Mouse (Mus musculus) stomach, embryonic 16.5 days (tissue): ENCODE measurements around the gene BC030867. TPM values are rescaled to one million over a fixed set of nuclear protein-coding genes. Genes with fewer than 3 reads are reported as not detected.
"Not testable (repeated sequence)": the region's sequence is repeated elsewhere in the genome, so short reads cannot be mapped to it uniquely, and the experiment has no call there.

Experiments
- ATAC-seq: fragments of 200-750 bp; cut with Nextera tagmentation; 2 replicates; pipeline ENCODE4 v1.8.0; 2017; ENCODE audit warnings: moderate number of reproducible peaks, moderate TSS enrichment; ENCODE audit not compliant: insufficient read depth, low FRiP score
- H3K27ac ChIP-seq: fragments of 300-500 bp; sonication (generic); 2 replicates; pipeline ENCODE4 v1.5.1; 2014; ENCODE audit warnings: low read length
- H3K27me3 ChIP-seq: fragments of 300-500 bp; sonication (generic); 2 replicates; pipeline ENCODE4 v1.6.1; 2014; ENCODE audit warnings: low read length, control low read depth, mixed read lengths; ENCODE audit not compliant: control insufficient read depth, insufficient read depth
- H3K36me3 ChIP-seq: fragments of 300-500 bp; sonication (generic); 2 replicates; pipeline ENCODE4 v1.6.1; 2014; ENCODE audit warnings: low read length; ENCODE audit not compliant: control insufficient read depth, insufficient read depth
- H3K4me1 ChIP-seq: fragments of 300-500 bp; sonication (generic); 2 replicates; pipeline ENCODE4 v1.6.1; 2014; ENCODE audit warnings: low read length, control low read depth, mixed read lengths; ENCODE audit not compliant: control insufficient read depth, insufficient read depth
- H3K4me2 ChIP-seq: fragments of 300-500 bp; sonication (generic); 2 replicates; pipeline ENCODE4 v1.6.1; 2014; ENCODE audit warnings: low read depth, low read length, mixed read lengths
- H3K4me3 ChIP-seq: fragments of 300-500 bp; sonication (generic); replicated peaks from 2 replicates; pipeline ENCODE4 v1.5.1; 2014; ENCODE audit warnings: mild to moderate bottlenecking, low read length
- H3K9ac ChIP-seq: fragments of 300-500 bp; sonication (generic); 2 replicates; pipeline ENCODE4 v1.6.1; 2014; ENCODE audit warnings: low read length
- H3K9me3 ChIP-seq: fragments of 300-500 bp; sonication (generic); replicated peaks from 2 replicates; pipeline ENCODE4 v1.6.1; 2016; ENCODE audit warnings: low read length, control low read depth; ENCODE audit not compliant: control insufficient read depth
- WGBS: fragments of 180-500 bp; shearing (Covaris S2); extraction: QIAGEN DNeasy Blood & Tissue Kit; methylation state at CpG from one replicate; pipeline ENCODE4 v1.1.7; 2014; 5-methylcytosine and 5-hydroxymethylcytosine counted together
- polyA plus RNA-seq: library from polyadenylated mRNA; unstranded; fragments of >200 nt; fragmentation: Nextera tagmentation; extraction: Ambion mirVana; gene quantifications from 2 replicates; pipeline ENCODE4 v1.2.1, GENCODE M21; 2015

BC030867 gene
- polyA plus RNA-seq, 1 experiment from 2014 or later = 12.4 TPM

DNA sequence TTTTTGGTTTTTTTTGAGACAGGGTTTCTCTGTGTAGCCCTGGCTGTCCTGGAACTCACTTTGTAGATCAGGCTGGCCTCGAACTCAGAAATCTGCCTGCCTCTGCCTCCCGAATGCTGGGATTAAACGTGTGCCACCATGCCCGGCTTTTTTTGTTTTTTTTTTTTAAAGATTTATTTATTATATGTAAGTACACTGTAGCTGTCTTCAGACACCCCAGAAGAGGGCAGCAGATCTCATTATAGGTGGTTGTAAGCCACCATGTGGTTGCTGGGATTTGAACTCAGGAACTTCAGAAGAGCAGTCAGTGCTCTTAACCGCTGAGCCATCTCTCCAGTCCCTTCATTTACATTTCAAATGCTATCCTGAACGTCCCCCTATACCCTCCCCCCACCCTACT, 31.6 kb downstream of the BC030867 start:
- not testable (repeated sequence) for H3K4me3 ChIP-seq, H3K27ac ChIP-seq, H3K4me2 ChIP-seq, H3K9me3 ChIP-seq, H3K36me3 ChIP-seq, ATAC-seq, H3K4me1 ChIP-seq, H3K9ac ChIP-seq, H3K27me3 ChIP-seq
- 68% methylated on average over 6 of the region's 6 CpGs for WGBS

GRCm38 (mm10) chr11:102283922-102284321, 35.2 kb downstream of the BC030867 start:
- no peak for ATAC-seq
- Histone ChIP-seq H3K27me3 (no peaks in the 10 kb centered on the region), H3K4me2 (peak overlapping the region; percentile 66), H3K4me3 (peak overlapping the region; percentile 84; the same call in 1 of the 2 replicates), H3K27ac (peak overlapping the region; percentile 74), H3K9ac (peak overlapping the region; percentile 54), H3K36me3 (0 out of 2 replicates have a peak, but pooled peaks cover 3% of the 10 kb centered on the region), H3K9me3 (no peaks in the 10 kb centered on the region), H3K4me1 (peaks cover 10% of the 10 kb centered on the region)
- 86% methylated on average over 6 of the region's 6 CpGs for WGBS

GRCm38 (mm10) chr11:102284501-102285094, 35.9 kb downstream of the BC030867 start, which contains the start of gene Tmub2:
TSS of gene Tmub2 (plus strand) at chr11:102284931.
- Histone ChIP-seq H3K4me1 (peaks cover 10% of the 10 kb centered on the region), H3K9ac (peak within 1 kb of the TSS; percentile 91), H3K27ac (peak within 1 kb of the TSS; percentile 84), H3K9me3 (no peaks in the 10 kb centered on the region), H3K27me3 (no peaks in the 10 kb centered on the region), H3K4me2 (peak within 1 kb of the TSS; percentile 66), H3K36me3 (0 out of 2 replicates have a peak, but pooled peaks cover 3% of the 10 kb centered on the region), H3K4me3 (peak within 1 kb of the TSS; percentile 84)
- WGBS = under 1% methylated on average over 32 of the region's 32 CpGs
- peak; percentile 94 for ATAC-seq

- ATAC-seq = peak; percentile 75
- H3K27ac ChIP-seq = peak overlapping the region; percentile 84
- H3K36me3 ChIP-seq = 0 out of 2 replicates have a peak, but pooled peaks cover 3% of the 10 kb centered on the region
- H3K9ac ChIP-seq = peak overlapping the region; percentile 91
- H3K4me2 ChIP-seq = peak overlapping the region; percentile 66
- peaks cover 10% of the 10 kb centered on the region for H3K4me1 ChIP-seq
- H3K4me3 ChIP-seq = peak overlapping the region; percentile 84
- no peaks in the 10 kb centered on the region for H3K27me3 ChIP-seq
- H3K9me3 ChIP-seq = no peaks in the 10 kb centered on the region
- WGBS = 2% methylated on average over 31 of the region's 31 CpGs
Observed at GRCm38 (mm10) chr11:102285095-102285834, 36.6 kb downstream of the BC030867 start.

GRCm38 (mm10) chr11:102287485-102287884, 38.8 kb downstream of the BC030867 start:
- Histone ChIP-seq H3K27ac (no peak overlapping the region), H3K4me2 (no peak overlapping the region), H3K4me1 (peaks cover 10% of the 10 kb centered on the region), H3K9ac (no peak overlapping the region), H3K27me3 (no peaks in the 10 kb centered on the region), H3K36me3 (peaks cover 11% of the 10 kb centered on the region; the same call in 1 of the 2 replicates), H3K9me3 (no peaks in the 10 kb centered on the region), H3K4me3 (no peak overlapping the region)
- WGBS = 89% methylated on average over 8 of the region's 8 CpGs
- ATAC-seq = no peak

- H3K27me3 ChIP-seq = no peaks in the 10 kb centered on the region
- WGBS = 83% methylated on average over 8 of the region's 8 CpGs
- H3K4me3 ChIP-seq = no peak overlapping the region
- peaks cover 11% of the 10 kb centered on the region; the same call in 1 of the 2 replicates for H3K36me3 ChIP-seq
- H3K9ac ChIP-seq = no peak overlapping the region
- ATAC-seq = no peak
- no peak overlapping the region for H3K4me2 ChIP-seq
- H3K9me3 ChIP-seq = no peaks in the 10 kb centered on the region
- H3K27ac ChIP-seq = no peak overlapping the region
- peaks cover 10% of the 10 kb centered on the region for H3K4me1 ChIP-seq
Observed at GRCm38 (mm10) chr11:102288027-102288804, 39.5 kb downstream of the BC030867 start.

- peaks cover 11% of the 10 kb centered on the region; the same call in 1 of the 2 replicates for H3K36me3 ChIP-seq
- H3K27ac ChIP-seq = no peak overlapping the region
- no peak overlapping the region for H3K4me2 ChIP-seq
- no peaks in the 10 kb centered on the region for H3K9me3 ChIP-seq
- no peak overlapping the region for H3K4me3 ChIP-seq
- no peaks in the 10 kb centered on the region for H3K27me3 ChIP-seq
- no peak for ATAC-seq
- peaks cover 10% of the 10 kb centered on the region for H3K4me1 ChIP-seq
- H3K9ac ChIP-seq = no peak overlapping the region
- WGBS = 67% methylated on average over 2 of the region's 2 CpGs
Observed at GRCm38 (mm10) chr11:102288913-102289312, 40.2 kb downstream of the BC030867 start.

- Histone ChIP-seq H3K27ac (no peak overlapping the region), H3K9me3 (no peaks in the 10 kb centered on the region), H3K27me3 (no peaks in the 10 kb centered on the region), H3K4me3 (no peak overlapping the region), H3K36me3 (peaks cover 11% of the 10 kb centered on the region; the same call in 1 of the 2 replicates), H3K4me2 (no peak overlapping the region), H3K9ac (no peak overlapping the region), H3K4me1 (peaks cover 13% of the 10 kb centered on the region)
- 62% methylated on average over 6 of the region's 6 CpGs for WGBS
- ATAC-seq = no peak
Observed at GRCm38 (mm10) chr11:102289511-102290100, 40.9 kb downstream of the BC030867 start.
